Mouse (Mus musculus): ENCODE results near the gene Ahsa1.
"Not testable (repeated sequence)": the region's sequence is repeated elsewhere in the genome, so short reads cannot be mapped to it uniquely, and the experiment has no call there.

The Ahsa1 gene

GRCm38 (mm10) chr12:87266108-87266826, at the start of gene Ahsa1, which contains the start of gene Vipas39:
Gene Ahsa1, plus strand, starts transcription at chr12:87266479.
Gene Vipas39, minus strand, starts transcription at chr12:87266256.
- DNase-seq (ENCODE audit: low spot score in 2 of 2), result peak; percentile 81 to 83

DNA sequence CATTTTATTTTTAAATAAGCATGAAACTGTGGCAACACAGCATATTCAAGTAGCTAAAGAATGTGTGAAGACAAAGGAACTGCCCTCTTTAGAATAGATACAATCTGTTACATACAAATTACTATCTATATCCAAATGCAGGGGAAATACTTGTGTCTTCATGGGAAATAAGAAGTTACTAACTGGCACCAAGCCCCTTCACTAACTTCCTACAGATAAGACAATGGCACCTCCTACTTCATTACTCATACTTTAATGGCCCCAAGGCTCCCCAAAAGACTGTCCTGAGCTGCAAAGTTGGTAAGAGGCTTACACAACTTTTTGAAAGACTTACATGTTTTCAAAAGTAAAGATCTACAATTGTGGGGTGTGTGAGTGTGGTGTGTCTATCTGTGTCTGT, 48.7 kb upstream of the Ahsa1 start:
- DNase-seq (ENCODE audit: low spot score in 2 of 2), result no peak

DNA sequence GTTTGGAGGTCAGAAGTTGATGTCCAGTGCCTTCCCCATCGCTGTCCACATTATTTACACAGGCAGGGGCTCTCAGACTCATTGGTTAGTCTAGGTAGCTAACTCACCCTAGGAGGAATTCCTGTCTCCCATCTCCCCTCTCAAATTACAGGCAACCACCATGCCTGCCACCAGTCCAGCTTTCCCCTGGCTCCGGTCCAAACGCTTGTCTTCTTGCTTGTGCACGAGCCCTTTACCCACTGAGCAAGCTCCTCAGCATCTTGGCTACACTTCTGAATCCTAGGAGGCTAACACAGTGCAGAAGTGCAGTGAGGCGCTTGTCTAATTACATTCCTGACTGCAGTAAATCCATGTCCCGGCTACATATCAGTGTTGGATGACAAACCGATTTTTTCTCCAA, 46.9 kb upstream of the Ahsa1 start:
- DNase-seq (ENCODE audit: low spot score in 2 of 2), result no peak

DNA sequence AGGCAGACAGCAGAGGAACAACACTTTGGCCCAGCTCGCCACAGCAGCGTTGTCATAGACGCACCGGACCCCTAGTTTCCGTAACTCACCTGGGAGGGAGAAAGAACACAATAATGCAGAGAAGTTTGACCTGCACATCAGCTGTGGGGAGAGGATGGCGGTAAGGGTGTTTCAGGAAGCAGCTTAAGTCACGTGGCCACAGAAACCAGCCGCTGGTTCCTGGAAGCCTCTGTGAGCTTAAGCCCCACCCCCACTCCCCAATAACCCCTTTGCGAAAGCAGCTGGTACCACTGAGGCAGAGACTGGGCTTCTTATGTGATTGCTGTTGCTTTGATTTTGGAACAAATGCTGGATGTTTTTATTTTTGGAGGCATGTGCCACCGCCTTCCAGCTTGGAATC, 41.3 kb upstream of the Ahsa1 start:
- no peak for DNase-seq (ENCODE audit: low spot score in 2 of 2)

DNA sequence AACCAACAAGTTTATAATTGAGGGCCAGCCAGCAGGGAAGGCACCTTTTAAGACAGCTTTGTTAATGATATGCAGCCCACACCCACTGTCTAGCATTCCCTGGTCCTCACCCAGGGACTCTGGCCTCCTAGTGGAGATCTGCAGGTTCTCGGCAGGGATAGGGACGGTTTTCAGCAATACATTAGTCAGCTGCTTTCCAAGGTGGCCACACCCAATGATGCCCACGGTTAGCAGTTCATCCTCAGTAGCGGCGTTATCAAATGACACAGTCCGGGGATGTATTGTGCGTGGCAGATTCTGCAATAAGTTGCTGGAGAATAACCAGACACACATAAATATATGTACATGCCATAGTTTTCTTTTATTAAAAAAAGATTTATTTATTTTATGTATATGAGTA, 39.5 kb upstream of the Ahsa1 start:
- no peak for DNase-seq (ENCODE audit: low spot score in 2 of 2)

DNA sequence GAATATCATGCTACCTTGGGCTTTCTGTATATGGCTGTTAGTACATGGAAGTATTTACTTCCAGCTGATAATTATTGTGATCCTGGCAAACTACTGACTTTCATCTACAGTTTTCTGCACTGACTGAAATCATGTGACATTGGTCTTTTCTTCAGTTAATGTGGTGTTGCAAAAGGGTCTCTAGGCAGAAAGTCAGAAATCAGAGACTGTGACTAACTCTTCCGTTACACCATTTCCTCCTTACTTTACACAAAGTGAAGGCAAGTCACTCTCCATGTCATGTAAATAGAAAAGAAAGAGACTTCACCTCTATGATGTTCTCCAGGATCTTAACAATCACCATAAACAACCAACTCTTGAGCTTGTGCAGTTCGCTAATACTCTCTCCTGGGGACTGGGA, 36.6 kb upstream of the Ahsa1 start:
- DNase-seq (ENCODE audit: low spot score in 2 of 2), result no peak

DNA sequence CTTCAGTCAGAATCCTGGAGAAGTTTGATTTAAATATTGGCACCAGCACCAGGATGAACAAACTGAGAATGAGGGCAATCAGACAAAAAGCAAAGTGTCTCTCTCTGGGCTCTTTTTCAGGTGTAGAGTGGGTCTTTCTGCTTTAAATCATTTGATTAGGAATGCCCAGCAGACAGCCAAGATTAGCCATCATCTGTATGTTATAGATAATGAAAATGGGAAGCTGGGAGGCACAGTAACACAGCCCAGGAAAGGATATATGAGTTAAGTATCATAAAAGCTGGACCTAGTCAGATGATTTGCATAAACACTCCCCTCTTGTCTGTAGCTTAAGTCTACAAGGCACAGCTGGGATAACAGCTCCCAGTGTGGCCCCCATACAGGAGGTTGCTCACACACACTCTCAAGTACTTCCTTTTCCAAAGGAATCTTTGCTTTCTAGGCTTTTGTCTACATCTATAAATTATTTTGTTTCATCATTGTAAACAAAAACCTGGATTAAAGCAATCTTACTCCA, 35.8 kb upstream of the Ahsa1 start:
- no peak for DNase-seq (ENCODE audit: low spot score in 2 of 2)

DNA sequence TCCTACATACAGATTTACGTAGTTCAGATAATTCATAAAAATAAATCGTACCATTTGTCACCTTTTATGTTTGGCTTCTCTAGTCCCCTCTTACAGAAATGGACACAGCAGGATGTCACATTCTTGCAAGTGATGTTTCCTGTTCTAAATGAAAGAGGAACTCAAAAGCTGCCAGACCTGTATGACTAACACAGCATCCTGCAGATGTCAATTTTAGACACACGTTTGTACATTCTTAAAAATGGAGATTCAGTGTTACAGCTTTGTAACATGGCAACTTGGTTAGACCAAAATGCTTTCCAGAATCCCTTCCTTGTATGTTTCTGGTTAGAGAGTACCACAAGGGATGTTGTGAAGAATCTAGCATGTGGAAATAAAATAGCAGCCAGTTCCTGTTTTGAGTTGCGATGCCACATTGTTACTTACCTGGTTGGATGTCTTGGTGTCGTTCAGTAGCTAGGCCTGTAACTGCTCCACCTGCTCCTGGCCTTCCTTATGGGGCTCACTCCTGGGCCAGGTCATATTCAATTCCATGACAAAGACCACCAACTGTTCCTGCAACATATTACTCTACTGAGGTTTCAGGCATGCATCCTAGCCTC, 29.3 kb upstream of the Ahsa1 start:
- no peak for DNase-seq (ENCODE audit: low spot score in 2 of 2)

GRCm38 (mm10) chr12:87238632-87239031, 27.6 kb upstream of the Ahsa1 start, which contains the start of gene Noxred1:
Gene Noxred1, minus strand, starts transcription at chr12:87238732.
- DNase-seq (ENCODE audit: low spot score in 2 of 2), result no peak

DNA sequence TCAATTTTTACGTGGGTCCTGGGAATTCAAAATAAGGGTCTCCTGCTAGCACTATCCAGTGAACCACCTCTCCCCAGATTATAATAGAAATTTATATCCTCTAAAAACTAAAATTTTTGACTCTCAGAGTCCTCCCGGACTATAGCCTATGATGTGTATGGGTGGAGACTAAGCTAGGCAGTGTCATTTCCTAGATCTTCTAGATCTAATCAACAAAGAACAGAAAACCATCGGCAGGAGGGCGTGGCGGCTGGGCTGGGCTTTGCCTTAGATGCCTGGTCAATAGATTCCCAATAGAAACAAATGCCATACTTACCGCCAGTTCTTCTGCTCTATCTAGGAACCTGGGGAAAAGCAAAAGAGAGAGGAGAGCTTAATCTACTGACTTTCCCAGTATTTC, 16.1 kb upstream of the Ahsa1 start:
- DNase-seq (ENCODE audit: low spot score in 2 of 2), result no peak

GRCm38 (mm10) chr12:87253878-87254277, 12.4 kb upstream of the Ahsa1 start:
- no peak for DNase-seq (ENCODE audit: low spot score in 2 of 2)

DNA sequence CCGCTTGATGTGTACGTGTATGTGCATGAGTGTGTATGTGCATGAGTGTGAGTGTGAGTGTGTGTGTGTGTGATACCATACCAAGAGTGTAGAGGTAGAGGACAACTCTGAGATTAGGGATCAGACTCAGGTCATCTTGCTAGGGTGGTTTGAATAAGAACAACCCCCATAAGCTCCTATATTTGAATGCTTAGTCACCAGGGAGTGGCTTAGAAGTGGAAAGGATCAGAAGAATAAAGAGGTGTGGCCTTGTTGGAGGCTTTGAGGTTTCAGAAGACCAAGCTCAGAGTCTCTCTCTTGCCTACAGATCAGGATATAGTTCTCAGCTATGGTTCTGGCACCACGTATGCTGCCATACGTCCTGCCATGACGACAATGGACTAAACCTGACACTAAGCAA, 9.7 kb upstream of the Ahsa1 start:
- no peak for DNase-seq (ENCODE audit: low spot score in 2 of 2)

DNA sequence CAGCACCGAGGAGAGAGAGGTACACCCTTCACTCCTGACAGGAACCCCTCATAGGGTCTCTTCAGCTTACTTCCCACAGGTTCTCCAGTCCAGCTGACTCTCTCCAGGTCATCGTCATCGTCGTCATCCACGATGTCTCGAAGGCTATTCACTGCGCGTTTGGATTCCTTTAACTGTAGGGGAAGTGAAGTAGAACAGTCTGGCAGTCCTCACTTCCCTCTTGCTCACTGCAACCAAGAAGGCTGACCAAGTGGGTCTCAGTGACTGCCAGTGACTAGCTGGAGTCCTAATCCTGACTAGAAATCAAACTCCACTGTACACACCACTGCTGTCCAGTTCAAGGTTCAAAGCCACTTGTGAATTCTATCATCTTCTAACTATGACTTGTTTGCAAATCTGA, 5.7 kb upstream of the Ahsa1 start:
- no peak for DNase-seq (ENCODE audit: low spot score in 2 of 2)

DNA sequence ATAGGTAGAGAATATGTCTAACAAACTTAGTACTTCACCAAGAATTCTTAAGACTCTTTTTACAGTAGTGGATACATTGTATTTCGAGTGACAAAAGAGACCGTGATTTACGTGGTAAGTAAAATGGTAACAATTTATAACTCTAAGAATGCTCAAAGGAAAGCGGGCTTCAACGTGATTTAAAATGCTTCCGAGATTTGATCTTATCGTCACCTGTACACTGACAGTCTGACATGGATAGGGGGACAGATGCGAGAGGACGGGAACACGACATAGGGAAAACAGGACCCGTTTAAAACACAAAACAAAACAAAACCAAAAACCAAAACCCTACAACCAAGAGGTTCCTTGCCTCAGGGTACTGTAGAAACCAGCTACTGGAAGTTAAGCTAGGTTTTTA, 835 bp upstream of the Ahsa1 start:
- DNase-seq (ENCODE audit: low spot score in 2 of 2), result no peak

GRCm38 (mm10) chr12:87266827-87267603, 736 bp downstream of the Ahsa1 start:
- DNase-seq (ENCODE audit: low spot score in 2 of 2), result no peak

DNA sequence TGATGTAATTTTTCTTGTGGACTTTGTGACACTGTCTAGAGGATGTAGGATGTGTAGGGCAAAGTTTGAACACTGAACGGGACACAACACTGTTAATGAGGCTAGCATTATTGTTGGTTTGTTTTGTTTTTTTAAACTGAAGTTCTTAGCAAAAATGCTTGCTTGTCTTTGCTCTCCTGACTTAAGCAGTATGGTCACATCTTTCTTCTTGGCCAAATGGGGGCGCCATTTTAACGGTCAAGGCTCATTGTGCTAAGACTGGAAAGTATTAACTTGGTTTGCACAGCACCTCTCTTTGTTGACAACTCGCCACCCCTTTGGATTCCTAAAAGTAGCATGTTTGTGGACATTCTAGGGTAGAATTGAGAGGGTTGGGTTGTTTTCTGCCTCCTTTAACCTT, 1.4 kb downstream of the Ahsa1 start:
- no peak for DNase-seq (ENCODE audit: low spot score in 2 of 2)

DNA sequence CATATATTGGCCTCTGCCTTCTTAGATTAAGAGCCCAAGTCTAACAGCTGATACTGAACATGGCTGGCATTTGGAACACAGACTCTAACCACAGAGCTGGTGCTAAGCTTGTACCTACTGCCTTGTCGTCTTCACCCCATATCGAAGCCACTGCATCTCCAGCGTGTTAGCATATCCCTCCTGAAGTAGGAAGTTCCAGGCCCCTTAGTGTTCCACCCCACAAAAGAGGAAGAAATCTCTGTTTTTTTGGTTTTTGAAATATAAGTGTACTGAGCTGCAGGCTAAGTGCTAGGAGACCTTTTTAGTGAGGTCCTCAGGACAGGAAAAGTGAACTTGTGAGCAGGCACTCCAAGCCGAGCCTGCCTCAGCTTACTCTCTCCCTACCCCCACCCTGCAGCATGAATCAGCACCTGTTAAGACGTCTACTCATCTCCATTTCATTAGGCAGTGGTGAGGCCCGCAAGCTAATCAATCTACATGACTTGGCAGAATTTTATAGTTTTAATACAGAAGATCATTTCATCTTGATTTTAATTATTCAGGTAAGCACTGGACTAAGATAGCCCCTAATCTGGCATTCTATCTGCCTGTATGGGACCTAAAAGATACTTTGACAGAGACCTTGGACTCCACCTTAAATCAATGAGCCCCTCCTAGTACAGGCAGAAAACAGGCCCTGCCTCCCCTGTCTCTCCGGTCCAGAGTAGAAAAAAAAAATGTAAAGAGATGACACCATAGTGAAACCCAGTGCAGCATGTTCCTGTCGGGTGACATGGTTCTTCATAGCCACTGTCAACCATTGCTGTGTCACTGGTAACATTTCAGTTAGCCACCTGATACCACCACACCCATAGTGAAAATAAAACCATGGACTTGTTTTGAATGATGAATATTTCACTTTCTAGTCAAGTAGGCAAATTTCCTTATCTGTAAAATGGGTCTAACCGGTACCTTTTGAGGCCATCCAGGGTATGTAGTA, 8.9 kb downstream of the Ahsa1 start:
- DNase-seq (ENCODE audit: low spot score in 2 of 2), result no peak

DNA sequence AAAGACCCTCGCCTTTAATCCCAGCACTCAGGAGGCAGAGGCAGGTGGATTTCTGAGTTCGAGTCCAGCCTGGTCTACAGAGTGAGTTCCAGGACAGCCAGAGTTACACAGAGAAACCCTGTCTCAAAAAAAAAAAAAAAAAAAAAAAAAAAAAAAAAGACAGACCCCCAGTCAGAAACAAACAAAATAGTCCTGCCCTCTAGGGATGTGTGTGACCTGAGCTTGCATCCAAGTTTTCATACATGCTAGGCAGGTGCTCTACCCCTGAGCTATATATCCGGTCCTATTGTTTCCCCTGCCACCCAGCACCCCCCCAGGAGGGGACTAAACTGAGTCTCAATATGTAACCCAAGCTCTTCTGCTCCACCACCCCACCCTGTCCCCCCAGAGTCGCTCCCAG, 11.0 kb downstream of the Ahsa1 start:
- not testable (repeated sequence) for DNase-seq (ENCODE audit: low spot score in 2 of 2)

- peak in 1 of 2 experiments; percentile 34 for DNase-seq (ENCODE audit: low spot score in 2 of 2)
Measured at GRCm38 (mm10) chr12:87278118-87278730, 11.9 kb downstream of the Ahsa1 start.

GRCm38 (mm10) chr12:87279350-87279749, 13.1 kb downstream of the Ahsa1 start:
- DNase-seq (ENCODE audit: low spot score in 2 of 2), result no peak

- DNase-seq (ENCODE audit: low spot score in 2 of 2), result no peak
Measured at GRCm38 (mm10) chr12:87279879-87280278, 13.6 kb downstream of the Ahsa1 start.
